Mouse (Mus musculus) lung, embryonic 14.5 days (tissue): ENCODE data around the gene S100a14. TPM values are rescaled to one million over a fixed set of nuclear protein-coding genes. Genes with fewer than 3 reads are reported as not detected.

ENCODE experiments used
- ATAC-seq: fragments of 200-750 bp; cut with Nextera tagmentation; 2 replicates; pipeline ENCODE4 v1.8.0; 2017; ENCODE audit warnings: mild to moderate bottlenecking, moderate TSS enrichment, moderate library complexity; ENCODE audit not compliant: insufficient read depth
- DNase-seq: peaks from one replicate; pipeline ENCODE4 v3.0.0-alpha.2; 2015
- H3K27ac ChIP-seq: fragments of 300-500 bp; sonication (generic); 2 replicates; pipeline ENCODE4 v1.5.1; 2014; ENCODE audit warnings: low read depth, mild to moderate bottlenecking, moderate library complexity
- H3K27me3 ChIP-seq: fragments of 300-500 bp; sonication (generic); 2 replicates; pipeline ENCODE4 v1.6.1; 2014; ENCODE audit warnings: low read length, control low read depth; ENCODE audit not compliant: insufficient read depth
- H3K36me3 ChIP-seq: fragments of 300-500 bp; sonication (generic); 2 replicates; pipeline ENCODE4 v1.6.1; 2014; ENCODE audit warnings: control low read depth; ENCODE audit not compliant: insufficient read depth
- H3K4me1 ChIP-seq: fragments of 300-500 bp; sonication (generic); 2 replicates; pipeline ENCODE4 v1.6.1; 2014; ENCODE audit warnings: antibody characterized with exemption, control low read depth; ENCODE audit not compliant: insufficient read depth
- H3K4me2 ChIP-seq: fragments of 300-500 bp; sonication (generic); 2 replicates; pipeline ENCODE4 v1.6.1; 2014; ENCODE audit warnings: mild to moderate bottlenecking
- H3K4me3 ChIP-seq: fragments of 300-500 bp; sonication (generic); 2 replicates; pipeline ENCODE4 v1.5.1; 2014; ENCODE audit warnings: low read depth, low read length
- H3K9ac ChIP-seq: fragments of 300-500 bp; sonication (generic); 2 replicates; pipeline ENCODE4 v1.6.1; 2014
- H3K9me3 ChIP-seq: fragments of 300-500 bp; sonication (generic); 2 replicates; pipeline ENCODE4 v1.6.1; 2016; ENCODE audit warnings: low read depth, low read length, control low read depth
- CTCF ChIP-seq: IDR thresholded peaks from 2 replicates; pipeline ENCODE4 v1.5.1; 2016; ENCODE audit warnings: antibody characterized with exemption, low read depth
- WGBS: fragments of 180-500 bp; shearing (Covaris S2); extraction: QIAGEN DNeasy Blood & Tissue Kit; methylation state at CpG from one replicate; pipeline ENCODE4 v1.1.7; 2014; 5-methylcytosine and 5-hydroxymethylcytosine counted together
- polyA plus RNA-seq: library from polyadenylated mRNA; unstranded; fragments of >200 nt; fragmentation: Nextera tagmentation; extraction: Ambion mirVana; gene quantifications from 2 replicates; pipeline ENCODE4 v1.2.1, GENCODE M21; 2014

Gene S100a14
- polyA plus RNA-seq, 1 experiment from 2014 or later, result 1.6 TPM

DNA sequence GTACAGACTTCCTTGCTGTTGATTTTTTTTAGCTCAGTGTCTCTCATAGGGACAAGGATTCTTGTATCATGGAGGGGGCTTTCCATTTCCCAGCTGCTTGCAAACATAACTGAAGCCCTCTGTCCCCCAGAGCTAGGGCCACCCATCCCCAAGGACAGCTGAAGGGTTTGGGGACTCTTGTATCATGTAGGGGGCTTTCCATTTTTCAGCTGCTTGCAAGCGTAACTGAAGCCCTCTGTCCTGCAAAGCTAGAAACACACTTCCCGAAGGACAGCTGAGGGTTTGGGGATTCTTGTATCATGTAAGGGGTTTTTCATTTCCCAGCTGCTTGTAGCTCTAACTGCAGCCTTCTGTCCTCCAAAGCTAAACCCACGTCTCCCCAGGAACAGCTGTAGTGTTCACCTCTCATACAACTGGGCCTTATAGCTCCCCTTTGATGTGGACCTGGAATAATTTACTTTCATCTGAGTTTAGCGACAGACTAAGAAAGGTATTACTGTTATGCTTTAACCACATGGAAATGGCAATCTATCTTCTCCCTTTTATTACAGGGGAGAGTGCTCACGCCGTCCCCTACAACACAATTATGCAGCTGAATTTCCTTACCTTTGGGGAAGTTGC, 33.5 kb downstream of the S100a14 start, which contains the start of gene S100a3:
Gene S100a3, plus strand, starts transcription at position 571 of the 621 bp plus-strand sequence.
- DNase-seq, result no peak
- ATAC-seq, result no peak

DNA sequence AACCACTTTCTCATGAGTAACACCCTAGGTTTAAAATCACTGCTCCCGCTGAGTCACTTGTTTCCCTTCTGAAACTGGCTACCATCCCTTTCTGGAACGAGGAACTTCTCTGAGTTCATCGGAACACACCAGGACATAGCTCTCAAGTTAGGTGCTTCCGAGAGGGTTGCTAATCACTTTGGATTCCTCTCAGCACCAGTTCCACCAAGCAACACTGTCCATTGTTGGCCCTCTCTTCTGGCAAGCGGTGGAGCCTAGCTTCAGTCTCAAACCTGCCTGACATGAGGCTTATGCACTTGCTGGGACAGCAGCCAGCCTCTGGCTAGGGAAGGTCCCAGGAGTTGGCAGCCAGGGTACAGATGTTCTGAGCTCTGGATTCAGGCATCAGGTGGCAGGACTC, 48.0 kb downstream of the S100a14 start:
- H3K4me1 ChIP-seq, result no peaks in the 10 kb centered on the region
- H3K27ac ChIP-seq, result no peak overlapping the region
- ATAC-seq (no peak), DNase-seq (no peak)
- H3K9ac ChIP-seq, result no peak overlapping the region
- no peak overlapping the region for H3K4me3 ChIP-seq
- H3K27me3 ChIP-seq, result no peaks in the 10 kb centered on the region
- H3K4me2 ChIP-seq, result no peak overlapping the region
- H3K9me3 ChIP-seq, result no peaks in the 10 kb centered on the region
- WGBS, result 85% methylated on average over 5 of the region's 5 CpGs
- H3K36me3 ChIP-seq, result no peaks in the 10 kb centered on the region
- no peak for TF ChIP-seq CTCF

More for the DNA sequence above, 33.5 kb downstream of the S100a14 start, which contains the start of gene S100a3:
- no peak within 1 kb of the TSS for H3K4me2 ChIP-seq
- no peak within 1 kb of the TSS for H3K9ac ChIP-seq
- 75% methylated on average over 6 of the region's 6 CpGs for WGBS
- H3K36me3 ChIP-seq, result no peaks in the 10 kb centered on the region
- TF ChIP-seq CTCF, result no peak
- no peaks in the 10 kb centered on the region for H3K27me3 ChIP-seq
- H3K4me1 ChIP-seq, result no peaks in the 10 kb centered on the region
- H3K27ac ChIP-seq, result no peak within 1 kb of the TSS
- no peak within 1 kb of the TSS for H3K4me3 ChIP-seq
- no peaks in the 10 kb centered on the region for H3K9me3 ChIP-seq

DNA sequence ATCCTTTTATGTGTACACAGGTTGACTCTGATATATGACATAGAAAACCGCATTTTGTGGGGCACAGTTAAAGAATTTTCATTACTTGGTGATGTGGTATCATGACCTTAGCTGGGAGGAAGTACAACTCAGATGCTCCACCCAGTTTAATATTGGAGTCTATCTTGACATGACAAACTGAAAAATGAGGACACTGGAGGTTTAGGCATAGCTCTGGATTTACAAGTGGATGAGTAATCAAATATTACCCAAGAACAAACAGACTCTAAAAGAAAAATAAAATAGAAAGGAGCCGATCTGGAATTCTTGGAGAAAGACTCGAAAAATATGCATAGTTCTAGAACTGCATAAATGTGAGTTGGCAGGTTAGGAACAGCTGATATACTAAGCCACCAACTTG, 48.7 kb downstream of the S100a14 start:
- TF ChIP-seq CTCF, result no peak
- no peak overlapping the region for H3K27ac ChIP-seq
- H3K4me2 ChIP-seq, result no peak overlapping the region
- no peaks in the 10 kb centered on the region for H3K27me3 ChIP-seq
- H3K9me3 ChIP-seq, result no peaks in the 10 kb centered on the region
- H3K9ac ChIP-seq, result no peak overlapping the region
- no peaks in the 10 kb centered on the region for H3K4me1 ChIP-seq
- H3K4me3 ChIP-seq, result no peak overlapping the region
- DNase-seq (no peak), ATAC-seq (no peak)
- WGBS, result 62% methylated on average over 3 of the region's 3 CpGs
- no peaks in the 10 kb centered on the region for H3K36me3 ChIP-seq

- no peak overlapping the region for H3K27ac ChIP-seq
- H3K9me3 ChIP-seq, result no peaks in the 10 kb centered on the region
- H3K27me3 ChIP-seq, result no peaks in the 10 kb centered on the region
- no peaks in the 10 kb centered on the region for H3K36me3 ChIP-seq
- no peak overlapping the region for H3K4me3 ChIP-seq
- H3K4me2 ChIP-seq, result no peak overlapping the region
- WGBS, result 63% methylated on average over 10 of the region's 10 CpGs
- peak; percentile 39 for DNase-seq
- TF ChIP-seq CTCF, result no peak
- no peak for ATAC-seq
- H3K4me1 ChIP-seq, result no peaks in the 10 kb centered on the region
- H3K9ac ChIP-seq, result no peak overlapping the region
Observed at GRCm38 (mm10) chr3:90576351-90577001, 49.8 kb downstream of the S100a14 start.

Other genes starting within 250 kb of the S100a14 start
- gene Gatad2b, start 233.7 kb upstream of the S100a14 start, polyA plus RNA-seq, result 14.6 and 15.8 TPM in 2 replicates
- gene Slc27a3, start 136.9 kb upstream of the S100a14 start, polyA plus RNA-seq, result 18.4 and 19.1 TPM in 2 replicates
- 38.5 and 40.5 TPM in 2 replicates for gene Ints3, start 93.2 kb upstream of the S100a14 start, polyA plus RNA-seq
- 17.8 and 19.3 TPM in 2 replicates for gene Npr1, start 61.0 kb upstream of the S100a14 start, polyA plus RNA-seq
- 232 and 240 TPM in 2 replicates for gene Ilf2, start 50.7 kb upstream of the S100a14 start, polyA plus RNA-seq
- gene Snapin, start 35.8 kb upstream of the S100a14 start, polyA plus RNA-seq, result 68.0 and 74.7 TPM in 2 replicates
- 103 and 109 TPM in 2 replicates for gene Chtop, start 17.4 kb upstream of the S100a14 start, polyA plus RNA-seq
- 28.0 and 33.9 TPM in 2 replicates for gene S100a1, start 12.5 kb upstream of the S100a14 start, polyA plus RNA-seq
- gene S100a13, start 12.4 kb upstream of the S100a14 start, polyA plus RNA-seq, result 27.3 and 32.2 TPM in 2 replicates
- 161 and 175 TPM in 2 replicates for gene S100a16, start 10.4 kb downstream of the S100a14 start, polyA plus RNA-seq
- 0.12 and 0.49 TPM in 2 replicates for gene S100a3, start 33.7 kb downstream of the S100a14 start, polyA plus RNA-seq
- gene S100a2, start 63.4 kb downstream of the S100a14 start, polyA plus RNA-seq, result not detected in 2 replicates
- gene Gm42674, start 75.0 kb downstream of the S100a14 start, polyA plus RNA-seq, result not detected in 2 replicates
- gene S100a4, start 76.9 kb downstream of the S100a14 start, polyA plus RNA-seq, result 3.1 and 3.7 TPM in 2 replicates
- not detected in 2 replicates for gene S100a5, start 81.7 kb downstream of the S100a14 start, polyA plus RNA-seq
- gene S100a6, start 86.0 kb downstream of the S100a14 start, polyA plus RNA-seq, result 84.2 and 100 TPM in 2 replicates
- gene S100a7a, start 127.2 kb downstream of the S100a14 start, polyA plus RNA-seq, result not detected in 2 replicates
- gene S100a8, start 142.1 kb downstream of the S100a14 start, polyA plus RNA-seq, result 5.6 and 32.5 TPM in 2 replicates
- 1.9 and 14.0 TPM in 2 replicates for gene S100a9, start 168.9 kb downstream of the S100a14 start, polyA plus RNA-seq
- gene Pglyrp4, start 200.1 kb downstream of the S100a14 start, polyA plus RNA-seq, result not detected in 2 replicates